Mouse (Mus musculus): ENCODE measurements around the gene Dscam.

Dscam gene

GRCm38 (mm10) chr16:97018304-97018703 lies 152.2 kb downstream of the Dscam start:
- no peak for DNase-seq (ENCODE audit: low read depth, low spot score)

- DNase-seq (ENCODE audit: low read depth, low spot score), result peak; percentile 63
Measured at GRCm38 (mm10) chr16:97017171-97017738, 153.3 kb downstream of the Dscam start.

- DNase-seq (ENCODE audit: low read depth, low spot score), result no peak
Measured at GRCm38 (mm10) chr16:97016244-97016850, 154.2 kb downstream of the Dscam start.

GRCm38 (mm10) chr16:97014343-97014742 lies 156.2 kb downstream of the Dscam start:
- peak; percentile 44 for DNase-seq (ENCODE audit: low read depth, low spot score)

GRCm38 (mm10) chr16:97009116-97010055 lies 161.2 kb downstream of the Dscam start:
- no peak for DNase-seq (ENCODE audit: low read depth, low spot score)

- DNase-seq (ENCODE audit: low read depth, low spot score), result no peak
Measured at GRCm38 (mm10) chr16:97007892-97008527, 162.5 kb downstream of the Dscam start.

DNA sequence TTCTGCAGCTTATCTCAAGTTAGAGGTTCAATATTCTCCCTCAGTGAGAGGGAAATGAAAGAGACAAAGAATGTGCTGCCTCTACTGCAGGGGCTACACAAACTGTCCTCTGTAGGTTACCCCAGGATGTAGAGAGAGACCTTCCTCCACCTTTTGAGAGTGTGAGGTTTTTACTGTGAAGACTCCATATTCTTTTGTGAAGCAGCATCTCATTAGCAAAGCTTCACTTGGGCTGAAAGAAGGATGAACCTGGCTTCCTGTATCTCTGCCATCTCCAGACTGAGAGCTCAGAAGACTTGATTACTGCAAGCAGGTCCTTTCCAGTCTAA lies 163.7 kb downstream of the Dscam start:
- no peak for DNase-seq (ENCODE audit: low read depth, low spot score)

DNA sequence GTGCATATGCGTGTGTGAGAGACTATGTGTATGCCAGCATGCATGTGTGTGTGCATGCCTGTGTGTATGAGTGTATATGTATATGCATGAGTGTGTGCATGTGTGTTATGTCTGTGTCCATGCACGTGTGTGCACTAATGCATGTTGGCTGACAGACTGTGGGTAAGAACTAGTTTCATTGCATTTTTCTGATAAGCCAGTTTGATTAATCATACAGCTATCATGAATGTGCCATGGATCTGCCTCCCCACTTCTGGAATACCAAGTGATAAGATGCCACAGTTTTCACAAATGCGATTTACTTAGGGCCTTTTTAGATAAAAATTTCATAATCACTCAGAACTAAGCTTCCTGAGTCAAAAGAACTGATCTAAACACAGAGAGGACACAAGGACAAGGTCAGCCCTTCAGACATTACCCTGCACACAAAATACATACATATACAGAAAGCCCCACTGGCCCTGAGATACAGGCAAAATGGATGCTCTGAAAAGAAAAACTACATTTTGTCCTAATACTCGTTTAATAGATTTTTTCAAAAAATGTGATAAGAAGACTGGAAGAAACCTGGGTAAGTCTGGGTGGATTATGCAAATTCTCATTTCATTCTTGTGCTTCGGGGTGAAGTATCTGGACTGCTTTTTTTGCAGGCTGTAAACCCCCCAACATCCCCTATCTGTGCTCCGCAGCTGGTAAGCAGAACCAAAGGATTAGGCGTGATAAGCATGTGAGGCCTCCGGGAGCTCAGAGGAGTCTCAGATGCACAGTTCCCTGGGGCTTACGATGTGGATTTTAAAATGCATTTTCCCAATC lies 164.3 kb downstream of the Dscam start:
- no peak for DNase-seq (ENCODE audit: low read depth, low spot score)

DNA sequence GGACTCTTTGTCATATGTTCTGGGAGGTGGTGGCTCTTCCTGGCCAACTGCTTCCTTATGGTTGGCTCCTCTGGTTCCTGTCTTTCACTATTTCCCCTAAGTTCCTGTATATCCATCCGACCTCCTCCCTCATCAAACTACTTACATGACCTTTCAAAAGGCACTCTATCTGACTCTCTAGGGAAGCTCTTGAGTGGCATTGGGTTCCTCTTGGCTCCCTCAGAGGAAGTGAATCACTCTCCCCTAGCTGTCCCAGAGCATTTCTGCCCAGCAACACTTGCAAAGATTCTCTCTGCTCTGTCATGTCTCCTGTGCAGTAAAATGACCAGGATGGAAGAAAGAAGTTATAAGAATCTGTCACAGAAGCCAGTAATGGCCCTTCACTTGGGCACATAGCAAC lies 166.6 kb downstream of the Dscam start:
- peak; percentile 43 for DNase-seq (ENCODE audit: low read depth, low spot score)

DNA sequence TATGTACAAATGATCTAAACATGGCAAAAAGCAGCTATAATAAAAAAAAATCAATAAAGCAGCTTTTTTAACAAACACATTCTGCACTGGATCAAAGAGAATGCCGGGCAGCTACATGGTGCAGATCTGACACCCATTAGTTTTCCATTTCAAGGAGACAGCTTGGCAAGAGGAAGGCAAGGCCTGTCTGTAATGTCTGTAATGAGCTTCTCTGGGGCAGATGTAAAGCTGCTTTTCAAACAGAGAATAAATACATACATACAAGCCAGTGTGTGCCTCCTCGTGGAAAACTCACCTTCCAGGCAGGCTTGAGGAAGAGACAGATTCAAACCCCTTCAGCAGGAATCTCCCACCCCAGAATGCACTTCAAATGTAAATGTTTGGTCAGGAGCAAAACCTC lies 167.7 kb downstream of the Dscam start:
- no peak for DNase-seq (ENCODE audit: low read depth, low spot score)

DNA sequence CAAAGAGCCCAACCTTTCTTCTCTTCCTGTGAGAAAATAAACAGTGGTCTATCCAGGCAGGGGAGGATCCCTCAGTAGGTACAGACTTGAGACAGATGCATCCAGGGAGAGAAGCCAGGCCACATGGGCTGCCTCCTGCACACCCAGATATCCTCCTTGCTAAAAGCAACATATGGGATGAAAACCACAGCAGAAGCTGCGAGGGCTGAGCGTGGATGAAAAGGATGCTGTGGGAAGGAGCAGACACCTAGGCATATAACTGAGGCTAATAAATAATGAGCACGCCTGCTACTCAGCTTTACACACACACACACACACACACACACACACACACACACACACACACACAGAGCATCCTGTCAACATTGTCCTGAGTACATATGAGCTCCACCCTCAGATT lies 168.4 kb downstream of the Dscam start:
- DNase-seq (ENCODE audit: low read depth, low spot score), result no peak

DNA sequence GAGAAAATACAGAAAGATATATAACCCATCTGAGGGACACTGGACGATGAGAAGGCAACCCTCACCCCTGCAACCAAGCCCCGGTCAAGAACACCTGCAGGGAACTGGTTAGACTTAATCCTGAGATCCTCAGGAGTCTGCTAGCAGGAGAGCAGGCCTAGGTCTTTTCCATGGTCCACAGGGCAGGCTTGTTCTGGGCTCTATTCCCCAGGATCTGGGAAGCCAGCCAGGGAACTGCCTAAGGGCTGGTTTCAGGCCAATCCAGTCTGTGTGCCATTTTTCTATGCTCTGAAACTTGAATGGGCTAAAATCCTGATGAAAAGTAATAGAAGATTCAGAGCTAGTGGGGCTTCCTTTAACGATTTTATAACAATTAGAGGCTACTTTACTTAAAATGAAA lies 173.7 kb downstream of the Dscam start:
- DNase-seq (ENCODE audit: low read depth, low spot score), result peak; percentile 58

DNA sequence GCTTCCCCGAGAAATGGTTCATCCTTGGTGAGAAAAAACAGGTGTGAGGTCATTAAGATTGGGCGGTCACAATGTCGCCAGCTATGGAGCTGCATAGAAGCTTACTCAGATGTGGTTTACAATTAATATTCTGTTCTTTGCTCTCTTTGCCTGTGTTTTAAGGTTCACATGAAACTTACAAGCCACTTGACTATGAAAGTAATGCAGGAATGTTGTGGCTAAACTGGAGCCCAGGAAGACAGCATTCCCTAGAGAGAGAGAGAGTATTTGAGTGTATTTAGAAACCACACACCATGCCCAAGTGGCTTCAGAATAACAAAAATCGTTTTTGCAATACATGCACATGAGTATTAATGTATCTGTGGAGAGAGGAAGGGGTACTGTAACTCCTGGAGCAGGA lies 174.7 kb downstream of the Dscam start:
- DNase-seq (ENCODE audit: low read depth, low spot score), result peak; percentile 19

DNA sequence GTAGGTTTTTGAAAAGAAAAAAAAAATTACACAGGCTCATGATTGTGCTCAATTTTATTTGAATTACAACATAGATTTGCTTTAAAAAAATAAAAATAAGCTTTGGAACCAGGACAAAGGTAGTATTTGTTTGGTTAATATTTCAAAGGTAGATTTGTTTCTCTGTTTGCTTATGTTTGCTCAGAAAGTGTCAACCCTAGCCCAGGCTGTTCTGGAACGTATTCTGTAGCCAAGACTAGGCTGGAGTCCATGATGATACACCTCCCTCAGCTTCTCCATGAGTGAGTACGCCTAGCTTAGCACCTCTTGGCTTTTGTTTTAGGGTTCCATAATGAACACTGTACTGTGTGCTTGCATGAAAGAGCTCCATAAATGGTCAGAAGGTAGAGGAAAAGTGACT lies 183.2 kb downstream of the Dscam start:
- DNase-seq (ENCODE audit: low read depth, low spot score), result no peak

GRCm38 (mm10) chr16:96973300-96973699 lies 197.3 kb downstream of the Dscam start:
- DNase-seq (ENCODE audit: low read depth, low spot score), result no peak

GRCm38 (mm10) chr16:96971768-96972167 lies 198.8 kb downstream of the Dscam start:
- DNase-seq (ENCODE audit: low read depth, low spot score), result no peak

DNA sequence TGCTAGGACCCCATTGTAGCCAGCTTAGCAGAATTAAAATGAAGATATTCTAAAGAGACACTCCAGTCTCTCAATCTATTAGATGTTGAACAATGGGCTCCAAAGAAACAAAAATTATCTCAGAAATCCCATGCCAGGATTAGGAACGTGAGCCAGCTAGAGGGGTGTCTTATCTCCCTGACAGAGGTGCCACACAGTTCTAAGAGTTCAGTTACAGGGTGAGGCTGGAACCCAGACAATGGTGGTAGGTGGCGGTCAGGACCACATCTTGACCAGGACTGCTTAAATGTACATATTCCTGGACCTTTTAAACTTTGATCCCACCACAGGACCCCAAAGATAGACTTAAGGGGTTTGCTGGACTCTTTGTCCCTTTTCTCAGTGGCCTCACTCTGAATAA lies 200.1 kb downstream of the Dscam start:
- no peak for DNase-seq (ENCODE audit: low read depth, low spot score)

GRCm38 (mm10) chr16:96969643-96970042 lies 200.9 kb downstream of the Dscam start:
- DNase-seq (ENCODE audit: low read depth, low spot score), result peak; percentile 56

- DNase-seq (ENCODE audit: low read depth, low spot score), result no peak
Measured at GRCm38 (mm10) chr16:96968885-96969480, 201.6 kb downstream of the Dscam start.

DNA sequence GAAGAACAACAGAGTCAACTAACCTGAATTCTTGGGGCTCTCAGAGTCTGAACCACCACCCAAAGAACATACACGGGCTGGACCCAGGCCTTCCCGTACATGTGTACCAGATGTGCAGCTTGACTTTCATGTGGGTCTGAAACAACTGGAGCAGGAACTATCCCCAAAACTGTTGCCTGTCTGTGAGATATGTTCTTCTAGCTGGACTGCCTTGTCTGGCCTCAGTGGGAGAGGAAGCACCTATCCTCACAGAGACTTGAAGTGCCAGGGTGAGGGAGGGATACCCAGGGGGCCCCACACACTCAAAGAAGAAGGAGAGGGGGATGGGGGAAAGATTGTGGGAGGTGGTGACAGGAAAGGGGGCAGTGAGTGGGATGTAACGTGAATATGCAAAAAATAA lies 210.9 kb downstream of the Dscam start:
- DNase-seq (ENCODE audit: low read depth, low spot score), result no peak

Data from 3T3-L1 (cell line).